Mouse (Mus musculus) spleen, postnatal 36 days (tissue): Measurements from ENCODE around the gene Sema3b.
"Not testable (repeated sequence)": the region's sequence is repeated elsewhere in the genome, so short reads cannot be mapped to it uniquely, and the experiment has no call there.

Experiments
- DNase-seq, 2 experiments: peaks; one replicate each; pipeline ENCODE4 v3.0.0; 2022; ENCODE audit warnings: low spot score in 2 of 2, mixed read lengths in 1 of 2

Sema3b gene

DNA sequence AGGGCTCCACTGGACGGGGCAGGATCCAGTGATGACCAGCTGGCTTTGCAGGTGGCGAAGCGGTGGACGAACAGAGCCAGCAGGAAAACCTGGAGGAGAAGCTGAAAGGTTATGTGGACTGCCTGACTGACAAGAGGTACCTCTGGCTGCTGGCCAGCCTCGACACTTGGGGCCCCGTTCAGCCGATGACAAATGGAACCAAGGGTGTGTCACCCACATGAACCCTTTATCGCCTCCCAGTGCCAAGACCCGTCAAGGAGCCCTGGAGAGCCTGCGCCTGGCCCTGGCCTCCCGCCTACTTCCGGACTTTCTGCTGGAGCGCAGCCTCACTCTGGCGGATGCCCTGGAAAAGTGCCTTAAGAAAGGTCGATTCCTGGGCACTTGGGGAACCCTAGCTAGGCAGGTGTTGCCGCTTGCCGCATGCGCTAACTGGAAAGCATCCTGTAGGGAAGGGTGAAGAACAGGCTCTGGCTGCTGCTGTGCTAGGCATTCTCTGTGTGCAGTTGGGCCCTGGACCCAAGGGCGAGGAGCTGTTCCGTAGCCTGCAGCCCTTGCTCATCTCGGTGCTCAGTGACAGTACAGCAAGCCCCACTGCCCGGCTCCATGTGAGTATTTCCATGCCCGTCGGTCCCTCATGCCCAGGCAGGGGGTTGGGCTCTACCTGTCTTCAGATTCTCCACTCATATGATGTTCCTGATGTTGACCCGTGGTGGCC, 18.8 kb downstream of the Sema3b start:
- DNase-seq = peak; percentile 60 to 76

DNA sequence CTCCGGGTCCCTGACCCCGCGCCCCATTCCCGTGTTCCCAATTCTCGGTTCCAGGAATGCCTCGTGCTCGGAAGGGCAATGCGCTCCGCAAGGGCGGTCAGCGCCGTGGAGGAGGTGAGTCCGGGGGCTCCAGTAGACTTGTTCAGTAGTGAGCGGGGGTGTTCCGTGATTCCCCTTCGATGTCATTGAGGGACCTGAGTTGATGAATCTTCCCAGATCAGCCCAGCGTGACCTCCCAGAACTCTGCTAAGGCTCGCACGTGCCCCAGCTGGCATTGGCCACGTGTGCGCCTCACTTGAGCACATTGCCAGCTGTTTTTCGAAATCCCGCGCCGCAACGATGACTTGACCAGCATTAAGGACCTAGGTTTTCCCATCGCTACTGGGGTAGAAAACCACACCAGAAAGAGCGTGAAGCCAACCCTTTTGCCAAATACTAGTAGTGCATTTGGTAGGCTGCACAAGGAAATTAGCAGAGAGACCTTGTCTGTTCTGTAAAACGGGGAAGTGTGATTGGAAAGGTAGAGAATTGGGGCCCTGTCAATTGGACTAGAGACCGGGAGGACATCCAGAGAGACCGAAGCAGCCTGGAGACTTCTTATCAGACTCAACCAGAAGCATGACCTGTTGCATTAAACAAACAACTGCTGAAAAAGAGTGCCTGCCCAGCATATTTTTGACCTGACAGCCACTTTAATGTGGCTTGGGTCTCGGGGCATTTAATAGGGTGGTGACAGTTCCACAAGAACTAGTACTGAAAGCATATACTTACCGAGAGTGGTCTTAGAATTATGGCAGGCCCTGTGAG, 21.0 kb downstream of the Sema3b start:
- DNase-seq = peak in 1 of 2 experiments; percentile 70

DNA sequence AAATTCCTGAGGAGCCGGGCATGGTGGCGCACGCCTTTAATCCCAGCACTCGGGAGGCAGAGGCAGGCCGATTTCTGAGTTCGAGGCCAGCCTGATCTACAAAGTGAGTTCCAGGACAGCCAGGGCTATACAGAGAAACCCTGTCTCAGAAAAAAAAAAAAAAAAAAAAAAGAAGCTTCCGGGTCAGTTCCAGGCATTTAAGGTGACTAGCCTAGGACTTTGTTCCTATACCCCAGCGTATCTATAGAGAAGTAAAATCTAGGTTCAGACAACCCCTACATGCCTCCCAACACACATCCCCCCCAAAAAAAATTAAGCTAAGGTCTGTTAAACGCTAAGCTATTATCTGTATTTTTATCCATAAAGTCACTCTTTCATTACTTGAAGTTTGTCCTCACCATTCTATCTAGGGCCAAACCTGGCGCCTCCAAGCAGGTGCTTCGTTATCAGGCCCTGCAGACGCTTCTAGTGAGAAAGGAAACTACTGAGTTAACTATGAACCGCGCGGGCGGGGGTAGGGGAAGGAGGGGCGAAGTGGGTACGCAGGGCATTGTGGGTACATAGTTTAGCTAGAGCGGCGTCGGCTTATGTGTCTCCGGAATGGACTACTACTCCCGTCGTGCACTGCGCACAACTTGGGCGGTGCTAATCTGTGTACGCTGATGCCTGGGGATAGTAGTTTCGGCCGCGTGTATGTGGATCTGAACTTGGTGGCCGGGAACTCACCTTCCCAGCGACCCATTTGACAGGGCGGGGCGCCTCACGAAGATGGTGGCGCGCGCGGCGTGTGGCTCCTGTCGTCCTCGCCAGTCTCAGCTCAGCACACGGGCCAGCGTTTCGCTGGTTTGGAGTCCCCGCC, 21.8 kb downstream of the Sema3b start, which contains the start of gene Ifrd2:
Gene Ifrd2, plus strand, starts transcription at position 669 of the 859 bp plus-strand sequence.
- DNase-seq = peak; percentile 99

DNA sequence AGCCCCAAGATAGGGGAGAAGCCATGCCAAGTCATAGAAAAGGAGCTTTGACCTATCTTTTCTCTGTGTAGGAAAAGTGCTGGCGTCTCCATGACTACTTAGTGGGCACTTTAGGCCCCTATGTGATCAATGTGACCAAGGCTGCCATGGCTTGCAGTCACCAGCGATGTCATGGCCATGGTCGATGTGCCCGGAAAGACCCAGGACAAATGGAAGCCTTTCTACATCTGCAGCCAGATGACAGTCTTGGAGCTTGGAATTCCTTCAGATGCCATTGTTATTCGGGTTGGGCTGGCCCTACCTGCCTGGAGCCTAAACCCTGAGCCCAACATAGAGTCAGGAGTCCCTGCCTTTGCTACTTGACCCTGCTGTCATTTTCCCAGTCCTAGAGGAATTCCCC, 22.5 kb downstream of the Sema3b start:
- no peak for DNase-seq

DNA sequence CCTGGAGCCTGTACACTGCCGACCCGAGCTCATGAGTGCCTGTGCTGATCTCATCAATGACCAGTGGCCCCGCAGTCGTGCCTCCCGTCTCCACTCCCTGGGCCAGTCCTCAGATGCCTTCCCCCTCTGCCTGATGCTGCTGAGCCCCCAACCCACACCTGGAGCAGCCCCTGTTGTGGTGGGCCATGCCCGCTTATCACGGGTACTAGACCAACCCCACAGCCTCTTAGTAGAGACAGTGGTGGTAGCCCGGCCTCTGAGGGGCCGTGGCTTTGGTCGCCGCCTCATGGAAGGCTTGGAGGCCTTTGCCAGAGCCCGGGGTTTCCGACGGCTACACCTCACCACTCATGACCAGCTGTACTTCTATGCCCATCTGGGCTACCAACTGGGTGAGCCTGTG, 25.9 kb downstream of the Sema3b start:
- DNase-seq = no peak

DNA sequence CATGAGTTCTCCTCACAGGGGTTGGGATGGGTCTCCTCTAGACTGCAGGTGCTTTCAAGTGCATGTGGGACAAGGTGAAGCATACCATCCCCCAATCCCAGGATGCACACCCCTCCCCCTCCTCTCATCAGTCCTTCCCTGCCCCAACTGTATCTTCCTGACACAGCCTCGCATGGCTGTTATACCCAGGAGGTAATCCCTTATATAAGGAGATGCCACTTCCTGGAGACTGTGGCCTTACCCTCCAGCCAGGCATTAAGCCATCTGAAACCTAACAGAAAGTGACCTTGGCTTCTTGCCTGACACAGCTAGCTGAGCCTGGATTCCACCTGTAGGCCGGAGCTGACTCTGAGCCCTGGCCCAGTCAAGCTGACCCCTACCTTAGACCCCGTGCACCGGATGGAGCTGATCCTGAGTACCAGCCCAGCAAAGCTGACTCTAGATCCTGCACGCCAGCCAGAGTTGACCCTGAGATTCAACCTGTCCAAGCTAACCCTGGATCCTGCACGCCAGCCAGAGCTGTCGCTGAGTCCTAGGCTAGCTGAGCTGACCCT, 26.4 kb downstream of the Sema3b start:
- DNase-seq = no peak

DNA sequence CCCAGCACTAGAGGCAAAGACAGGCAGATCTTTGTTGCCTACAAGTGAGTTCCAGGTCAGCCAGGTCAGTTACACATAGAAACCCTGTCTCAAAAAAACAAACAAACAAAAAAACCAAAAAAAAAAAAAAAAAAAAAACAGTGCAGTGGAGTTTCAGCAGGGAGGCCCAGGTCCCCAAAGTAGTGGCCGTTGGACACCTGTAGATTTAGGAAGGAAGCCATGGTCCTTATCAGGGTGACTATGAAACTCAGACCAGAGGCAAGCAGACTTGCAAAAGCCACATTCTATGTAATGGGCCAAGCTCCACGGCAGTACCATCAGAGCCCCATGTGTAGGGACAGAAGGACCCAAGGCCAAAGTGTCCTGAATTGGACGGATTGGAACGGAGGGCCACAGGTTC, 27.4 kb downstream of the Sema3b start:
- no peak for DNase-seq

DNA sequence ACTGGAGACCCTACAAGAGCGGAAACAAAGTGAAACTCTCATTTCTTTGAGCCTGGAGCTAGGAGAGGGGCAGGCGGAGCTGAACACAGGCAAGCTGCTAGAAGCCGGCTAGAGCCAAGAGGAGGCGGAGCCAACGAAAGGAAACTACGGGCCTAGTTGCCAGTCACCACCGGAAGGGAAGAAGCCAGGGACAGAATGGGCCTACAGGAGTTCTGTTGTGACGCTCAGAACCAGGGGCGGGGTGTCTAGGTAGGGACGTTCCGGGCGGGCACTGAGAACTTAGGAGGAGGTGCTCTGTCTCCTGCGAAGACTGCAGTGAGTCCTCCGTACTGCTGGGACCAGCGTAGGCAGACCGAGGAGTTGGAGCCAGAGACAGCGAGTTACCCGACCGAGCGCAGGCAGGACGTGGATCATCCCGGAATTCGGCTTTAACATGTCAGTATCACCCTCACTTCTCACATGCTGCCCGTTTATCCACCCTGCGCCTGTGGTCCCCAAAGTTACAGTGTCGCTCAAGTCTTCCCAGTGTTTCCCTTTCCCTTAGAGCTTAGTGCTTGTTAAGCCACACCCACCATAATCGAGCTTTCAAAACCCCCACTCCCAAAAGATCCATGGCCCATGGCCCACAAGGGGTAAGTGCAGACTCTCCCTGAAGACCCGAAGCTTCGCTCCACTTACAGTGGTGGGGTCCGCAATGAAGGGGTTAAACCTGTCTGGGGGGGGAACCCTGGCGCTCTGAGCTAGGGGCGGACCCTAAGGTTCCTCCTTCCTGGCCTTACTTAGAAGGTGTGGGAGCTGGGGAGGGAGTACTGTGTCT, 28.3 kb downstream of the Sema3b start, which contains the start of gene Hyal3:
Gene Hyal3, plus strand, starts transcription at position 318 of the 817 bp plus-strand sequence.
- peak; percentile 85 to 89 for DNase-seq

DNA sequence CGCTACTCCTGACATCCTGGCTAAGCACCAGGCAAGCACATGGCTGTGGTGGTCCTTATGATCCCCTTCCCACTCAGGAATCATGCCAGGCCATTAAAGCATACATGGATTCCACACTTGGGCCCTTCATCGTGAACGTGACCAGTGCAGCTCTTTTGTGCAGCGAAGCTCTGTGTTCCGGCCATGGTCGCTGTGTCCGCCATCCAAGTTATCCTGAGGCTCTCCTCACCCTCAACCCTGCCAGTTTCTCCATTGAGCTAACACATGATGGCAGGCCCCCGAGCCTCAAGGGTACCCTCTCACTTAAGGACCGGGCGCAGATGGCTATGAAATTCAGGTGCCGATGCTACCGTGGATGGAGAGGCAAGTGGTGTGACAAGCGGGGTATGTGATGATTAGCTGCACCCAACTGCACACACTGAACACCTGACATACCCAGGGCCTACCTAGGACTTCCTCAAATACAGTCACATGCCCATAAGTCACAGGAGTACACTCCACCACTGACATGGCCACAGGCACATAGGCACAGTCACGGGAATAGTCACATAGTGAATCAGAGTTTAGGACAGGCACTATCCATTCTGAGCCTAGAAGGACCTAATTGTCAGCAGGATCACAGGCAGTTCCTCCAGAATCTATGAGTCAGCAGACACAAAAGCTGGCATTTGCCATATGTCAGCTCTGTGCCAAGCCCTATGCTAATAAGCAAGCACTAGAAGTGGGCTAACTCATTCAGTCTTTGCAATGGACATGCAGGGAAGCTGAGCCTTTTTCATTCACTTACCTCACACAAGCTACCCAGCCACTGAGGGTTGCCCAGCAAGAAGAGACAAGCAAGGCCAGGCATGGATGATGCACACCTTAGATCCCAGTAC, 29.8 kb downstream of the Sema3b start:
- no peak for DNase-seq

DNA sequence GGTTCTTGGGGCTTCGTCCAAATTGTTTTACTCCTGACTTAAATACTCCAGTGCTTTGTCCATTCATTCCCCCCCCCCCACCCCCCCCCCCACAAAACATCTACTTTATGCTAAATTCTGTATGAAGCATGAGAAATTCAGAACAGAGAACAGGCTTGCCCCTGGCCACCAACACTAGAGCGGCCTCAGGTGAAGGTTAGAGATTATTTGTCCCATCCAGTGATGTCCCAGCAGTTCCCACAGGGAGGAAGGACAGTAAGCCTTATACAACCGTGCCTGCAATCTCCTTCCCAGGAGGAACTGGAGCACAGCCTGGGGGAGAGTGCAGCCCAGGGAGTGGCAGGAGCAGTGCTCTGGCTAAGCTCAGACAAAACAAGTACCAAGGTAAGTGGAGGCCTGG, 30.4 kb downstream of the Sema3b start, which contains the start of gene Naa80:
Gene Naa80, plus strand, starts transcription at position 301 of the 400 bp plus-strand sequence.
- DNase-seq = no peak

DNA sequence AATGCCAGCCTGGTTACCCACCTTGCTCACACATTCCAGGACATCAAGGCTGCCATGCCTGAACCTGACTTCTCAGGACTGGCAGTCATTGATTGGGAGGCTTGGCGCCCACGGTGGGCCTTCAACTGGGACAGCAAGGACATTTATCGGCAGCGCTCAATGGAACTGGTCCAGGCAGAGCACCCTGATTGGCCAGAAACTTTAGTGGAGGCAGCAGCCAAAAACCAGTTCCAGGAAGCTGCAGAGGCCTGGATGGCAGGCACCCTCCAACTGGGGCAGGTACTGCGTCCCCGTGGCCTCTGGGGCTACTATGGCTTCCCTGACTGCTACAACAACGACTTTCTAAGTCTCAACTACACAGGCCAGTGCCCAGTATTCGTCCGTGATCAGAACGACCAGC, 31.2 kb downstream of the Sema3b start:
- no peak for DNase-seq

DNA sequence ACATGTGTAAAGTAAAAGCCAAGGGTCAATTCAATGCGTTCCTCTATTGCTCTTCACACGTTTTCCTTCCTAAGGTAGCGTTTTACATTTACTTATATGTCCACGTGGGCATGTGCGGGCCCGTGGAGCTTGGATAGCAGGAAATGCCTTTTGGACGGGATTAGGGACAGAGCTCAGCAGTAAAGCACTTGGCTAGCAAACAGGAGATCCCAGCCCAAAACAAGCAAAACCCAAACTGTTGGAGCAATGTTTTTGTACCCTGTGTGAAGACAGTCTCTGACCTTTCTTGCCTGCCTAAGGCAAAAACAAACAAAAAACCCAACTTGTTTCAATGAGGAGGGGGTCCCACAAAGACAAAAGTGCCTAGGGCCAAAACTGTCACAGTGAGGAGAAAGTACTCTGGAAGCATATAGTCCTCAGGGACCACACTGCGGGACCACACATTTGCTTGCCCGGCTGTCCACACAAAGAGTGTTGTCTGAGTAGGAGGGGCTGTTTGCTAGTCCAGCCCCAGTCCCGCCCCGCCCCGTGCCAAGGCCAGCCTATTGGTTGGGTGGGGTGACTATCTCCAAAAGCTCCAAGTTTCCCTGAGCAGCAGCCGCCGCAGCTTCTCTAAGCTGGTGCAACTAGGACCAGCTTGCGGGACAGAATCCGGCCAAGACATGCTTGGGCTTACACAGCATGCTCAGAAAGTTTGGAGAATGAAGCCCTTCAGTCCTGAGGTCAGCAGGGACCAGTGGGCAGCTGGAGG, 32.5 kb downstream of the Sema3b start, which contains the start of gene Hyal1:
Gene Hyal1, plus strand, starts transcription at position 571 of the 751 bp plus-strand sequence.
- DNase-seq = peak; percentile 50 to 64

DNA sequence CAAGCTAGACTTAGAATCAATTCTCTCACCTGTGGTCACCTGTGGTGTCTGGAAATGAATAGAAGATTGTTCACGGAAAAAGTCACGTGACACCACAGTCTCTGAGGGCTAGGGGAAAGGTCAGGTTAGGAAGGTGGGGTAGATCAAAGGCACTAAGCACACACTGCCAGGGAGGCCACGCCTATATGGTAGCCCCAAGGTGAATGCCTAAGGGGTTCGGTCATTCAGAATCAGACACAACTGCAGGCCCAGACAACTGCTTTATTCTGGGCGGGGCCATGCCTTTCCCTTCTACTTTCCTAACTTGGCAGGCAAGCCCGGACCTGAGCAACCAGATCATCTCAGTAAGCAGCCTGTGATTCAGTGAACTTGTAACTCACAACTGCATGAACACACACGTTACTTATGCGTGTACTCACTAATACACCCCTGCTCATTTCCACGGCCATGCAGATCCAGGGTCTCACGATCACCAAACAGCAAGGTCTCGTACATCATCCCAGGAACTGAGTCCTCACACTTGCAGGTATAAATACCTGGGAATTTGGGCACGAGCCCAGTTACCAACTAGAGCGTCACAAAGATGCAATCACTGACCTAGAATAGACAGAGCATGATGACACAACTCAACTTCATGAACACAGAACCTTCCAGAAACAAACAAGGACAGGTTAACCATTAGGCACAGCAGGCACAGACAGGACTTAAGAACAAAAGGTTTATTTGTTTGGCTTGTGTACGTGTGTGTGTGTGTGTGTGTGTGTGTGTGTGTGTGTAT, 33.3 kb downstream of the Sema3b start:
- DNase-seq = no peak

DNA sequence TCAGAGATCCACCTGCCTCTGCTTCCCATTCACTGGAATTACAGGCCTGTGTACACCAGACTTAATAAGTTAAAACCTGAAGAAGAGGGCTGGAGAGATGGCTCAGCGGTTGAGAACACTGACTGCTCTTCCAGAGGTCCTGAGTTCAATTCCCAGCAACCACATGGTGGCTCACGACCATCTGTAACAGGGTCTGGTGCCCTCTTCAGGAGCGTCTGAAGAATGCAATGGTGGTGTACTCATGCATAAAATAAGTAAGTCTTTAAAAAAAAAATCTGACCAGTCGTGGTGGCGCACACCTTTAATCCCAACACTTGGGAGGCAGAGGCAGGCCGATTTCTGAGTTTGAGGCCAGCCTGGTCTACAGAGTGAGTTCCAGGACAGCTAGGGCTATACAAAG, 35.3 kb downstream of the Sema3b start:
- not testable (repeated sequence) for DNase-seq

DNA sequence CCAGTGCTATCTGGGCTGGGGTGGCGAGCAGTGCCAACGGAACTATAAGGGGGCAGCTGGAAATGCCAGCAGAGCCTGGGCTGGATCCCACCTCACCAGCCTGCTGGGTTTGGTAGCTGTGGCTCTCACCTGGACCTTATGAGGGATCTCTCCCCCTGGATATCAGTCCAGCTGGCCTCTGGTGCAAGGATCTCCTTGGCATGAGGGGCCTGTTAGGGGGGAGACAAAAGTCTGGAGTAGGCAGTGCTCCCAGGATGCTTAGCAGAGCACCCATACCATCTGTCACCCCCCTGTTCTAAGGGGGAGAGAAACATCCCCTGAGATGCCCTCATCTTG, 36.7 kb downstream of the Sema3b start:
- DNase-seq = no peak

DNA sequence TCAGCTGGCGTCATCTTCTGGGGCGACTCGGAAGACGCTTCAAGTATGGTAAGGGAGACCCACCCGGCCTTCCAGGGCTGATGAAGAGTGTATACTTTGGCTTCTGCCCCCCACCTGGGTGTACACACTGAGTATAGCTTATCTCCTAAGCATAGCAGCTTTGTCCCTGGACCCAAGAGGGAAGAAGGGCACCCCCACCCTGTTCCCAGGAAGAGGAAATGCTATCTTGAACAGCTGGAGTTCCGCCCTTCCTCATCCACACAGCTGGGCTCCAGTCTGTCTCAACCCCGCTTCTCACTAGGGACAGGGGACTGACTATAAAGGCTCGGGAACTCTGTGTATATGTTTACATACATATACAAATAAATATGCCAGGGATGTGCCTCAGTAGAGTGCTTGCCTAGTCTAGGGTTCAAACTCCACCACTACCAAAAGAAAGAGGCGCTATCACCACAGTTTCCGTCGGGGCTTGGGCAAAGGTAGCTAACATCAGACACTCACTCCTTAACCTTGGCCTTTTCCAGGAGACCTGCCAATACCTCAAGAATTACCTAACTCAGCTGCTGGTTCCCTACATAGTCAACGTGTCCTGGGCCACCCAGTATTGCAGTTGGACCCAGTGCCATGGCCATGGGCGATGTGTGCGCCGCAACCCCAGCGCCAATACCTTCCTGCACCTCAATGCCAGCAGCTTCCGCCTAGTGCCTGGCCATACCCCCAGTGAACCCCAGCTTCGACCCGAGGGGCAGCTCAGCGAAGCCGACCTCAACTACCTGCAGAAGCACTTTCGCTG, 37.3 kb downstream of the Sema3b start:
- DNase-seq = no peak

DNA sequence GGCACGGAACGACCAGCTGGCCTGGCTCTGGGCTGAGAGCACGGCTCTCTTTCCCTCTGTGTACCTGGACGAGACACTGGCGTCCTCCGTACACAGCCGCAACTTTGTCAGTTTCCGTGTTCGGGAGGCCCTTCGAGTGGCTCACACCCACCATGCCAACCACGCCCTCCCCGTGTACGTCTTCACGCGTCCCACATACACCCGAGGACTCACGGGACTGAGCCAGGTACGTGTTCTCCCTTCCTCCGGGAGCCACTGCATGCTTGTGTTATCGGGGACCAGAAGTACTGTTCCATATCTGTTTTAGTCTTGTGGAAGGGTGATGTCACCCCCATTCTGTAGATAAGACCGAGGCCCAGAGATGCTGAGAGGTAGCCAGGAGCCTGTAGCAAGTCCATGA, 38.2 kb downstream of the Sema3b start:
- no peak for DNase-seq
